Mouse (Mus musculus) embryo, embryonic 9.5 days (tissue): ENCODE measurements around the gene Ppt2.

ENCODE experiments used
- DNase-seq: peaks from one replicate; pipeline ENCODE4 v3.0.0-alpha.2; 2017; ENCODE audit errors: extremely low spot score

Ppt2 gene

DNA sequence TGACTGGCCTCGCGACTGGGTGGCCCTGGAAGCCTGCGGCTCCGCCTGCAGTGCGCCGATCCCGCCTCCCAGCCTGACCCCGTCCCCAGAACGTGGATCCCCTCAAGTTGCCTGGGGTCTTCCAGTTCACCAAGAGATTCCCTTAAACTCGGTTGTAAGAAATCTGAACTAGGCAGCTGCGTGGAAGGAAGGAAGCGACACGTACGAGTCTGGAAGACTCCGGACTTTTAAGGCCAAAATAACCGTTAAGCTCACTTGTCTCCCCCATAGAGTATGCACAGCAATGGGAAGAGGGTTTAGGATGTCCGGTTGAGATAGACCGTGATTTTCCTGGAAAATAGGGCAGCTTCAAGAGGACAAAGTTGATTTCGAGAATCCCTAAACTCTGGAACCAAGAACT, 40.5 kb downstream of the Ppt2 start:
- no peak for DNase-seq

DNA sequence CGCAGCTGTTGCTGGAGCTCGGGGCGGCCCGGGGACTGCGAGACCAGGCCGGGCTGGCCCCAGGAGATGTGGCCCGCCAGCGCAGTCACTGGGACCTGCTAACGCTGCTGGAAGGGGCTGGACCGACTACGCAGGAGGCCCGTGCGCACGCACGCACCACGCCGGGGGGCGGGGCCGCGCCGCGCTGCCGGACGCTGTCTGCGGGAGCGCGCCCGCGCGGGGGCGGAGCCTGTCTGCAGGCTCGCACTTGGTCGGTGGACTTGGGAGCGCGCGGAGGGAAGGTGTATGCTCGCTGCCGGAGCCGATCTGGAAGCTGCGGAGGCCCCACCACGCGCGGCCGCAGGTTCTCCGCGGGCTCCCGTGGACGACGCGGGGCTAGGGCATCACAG, 40.9 kb downstream of the Ppt2 start:
- peak; percentile 97 for DNase-seq

GRCm38 (mm10) chr17:34586796-34587422, 41.4 kb downstream of the Ppt2 start:
- DNase-seq = peak; percentile 97

- DNase-seq = no peak
Measured at GRCm38 (mm10) chr17:34585877-34586771, 42.2 kb downstream of the Ppt2 start.

GRCm38 (mm10) chr17:34585121-34585520, 43.2 kb downstream of the Ppt2 start:
- no peak for DNase-seq

- DNase-seq = no peak
Measured at GRCm38 (mm10) chr17:34583819-34584218, 44.5 kb downstream of the Ppt2 start.

GRCm38 (mm10) chr17:34583397-34583796, 44.9 kb downstream of the Ppt2 start:
- DNase-seq = no peak

DNA sequence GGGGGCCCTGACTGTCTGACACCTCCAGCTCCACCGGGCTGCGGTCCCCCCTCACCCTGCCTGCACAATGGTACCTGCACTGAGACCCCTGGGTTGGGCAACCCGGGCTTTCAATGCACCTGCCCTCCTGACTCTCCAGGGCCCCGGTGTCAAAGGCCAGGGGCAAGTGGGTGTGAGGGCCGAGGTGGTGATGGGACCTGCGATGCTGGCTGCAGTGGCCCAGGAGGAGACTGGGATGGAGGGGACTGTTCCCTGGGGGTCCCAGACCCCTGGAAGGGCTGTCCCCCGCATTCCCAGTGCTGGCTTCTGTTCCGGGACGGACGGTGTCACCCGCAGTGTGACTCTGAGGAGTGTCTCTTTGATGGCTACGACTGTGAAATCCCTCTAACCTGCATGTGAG, 45.8 kb downstream of the Ppt2 start:
- DNase-seq = no peak

GRCm38 (mm10) chr17:34578070-34578469, 50.2 kb downstream of the Ppt2 start:
- no peak for DNase-seq

- DNase-seq = no peak
Measured at GRCm38 (mm10) chr17:34576577-34576976, 51.7 kb downstream of the Ppt2 start.

GRCm38 (mm10) chr17:34572361-34572760, 55.9 kb downstream of the Ppt2 start:
- DNase-seq = no peak

DNA sequence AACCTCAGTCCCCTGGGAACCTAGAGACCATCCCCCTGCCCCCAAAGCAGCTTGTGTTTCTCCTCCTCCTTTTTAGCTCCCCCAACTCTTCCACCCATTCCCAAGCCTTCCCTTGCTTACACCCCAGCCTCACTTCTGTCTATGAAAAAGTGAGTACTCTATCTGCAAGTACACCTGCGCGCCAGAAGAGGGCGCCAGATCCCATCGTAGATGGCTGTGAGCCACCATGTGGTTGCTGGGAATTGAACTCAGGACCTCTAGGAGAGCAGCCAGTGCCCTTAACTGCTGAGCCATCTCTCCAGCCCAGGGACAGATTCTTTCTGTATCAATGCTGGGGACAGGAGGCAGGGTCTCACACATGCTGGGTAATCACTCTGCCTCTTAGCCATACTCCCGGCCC, 56.4 kb downstream of the Ppt2 start:
- no peak for DNase-seq

- no peak for DNase-seq
Measured at GRCm38 (mm10) chr17:34569919-34570318, 58.4 kb downstream of the Ppt2 start.

DNA sequence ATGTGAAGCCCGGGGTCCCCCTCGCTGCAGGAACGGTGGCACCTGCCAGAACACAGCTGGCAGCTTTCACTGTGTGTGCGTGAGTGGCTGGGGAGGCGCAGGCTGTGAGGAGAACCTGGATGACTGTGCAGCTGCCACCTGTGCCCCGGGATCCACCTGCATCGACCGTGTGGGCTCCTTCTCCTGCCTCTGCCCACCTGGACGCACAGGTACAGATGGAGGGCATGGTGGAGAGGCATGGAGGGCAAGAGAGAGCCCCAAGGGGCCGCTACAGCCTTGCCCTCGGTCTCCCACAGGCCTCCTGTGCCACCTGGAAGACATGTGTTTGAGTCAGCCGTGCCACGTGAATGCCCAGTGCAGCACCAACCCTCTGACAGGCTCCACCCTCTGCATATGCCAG, 59.9 kb downstream of the Ppt2 start:
- DNase-seq = no peak

- no peak for DNase-seq
Measured at GRCm38 (mm10) chr17:34567311-34567710, 61.0 kb downstream of the Ppt2 start.
